Mouse (Mus musculus): ENCODE measurements at regions not wholly inside any gene's neighbourhood (a gene's known extent, or its start where the extent isn't known, plus 50 kb on each side); places are given as distances from the start of the nearest gene placed in this dataset.

DNA sequence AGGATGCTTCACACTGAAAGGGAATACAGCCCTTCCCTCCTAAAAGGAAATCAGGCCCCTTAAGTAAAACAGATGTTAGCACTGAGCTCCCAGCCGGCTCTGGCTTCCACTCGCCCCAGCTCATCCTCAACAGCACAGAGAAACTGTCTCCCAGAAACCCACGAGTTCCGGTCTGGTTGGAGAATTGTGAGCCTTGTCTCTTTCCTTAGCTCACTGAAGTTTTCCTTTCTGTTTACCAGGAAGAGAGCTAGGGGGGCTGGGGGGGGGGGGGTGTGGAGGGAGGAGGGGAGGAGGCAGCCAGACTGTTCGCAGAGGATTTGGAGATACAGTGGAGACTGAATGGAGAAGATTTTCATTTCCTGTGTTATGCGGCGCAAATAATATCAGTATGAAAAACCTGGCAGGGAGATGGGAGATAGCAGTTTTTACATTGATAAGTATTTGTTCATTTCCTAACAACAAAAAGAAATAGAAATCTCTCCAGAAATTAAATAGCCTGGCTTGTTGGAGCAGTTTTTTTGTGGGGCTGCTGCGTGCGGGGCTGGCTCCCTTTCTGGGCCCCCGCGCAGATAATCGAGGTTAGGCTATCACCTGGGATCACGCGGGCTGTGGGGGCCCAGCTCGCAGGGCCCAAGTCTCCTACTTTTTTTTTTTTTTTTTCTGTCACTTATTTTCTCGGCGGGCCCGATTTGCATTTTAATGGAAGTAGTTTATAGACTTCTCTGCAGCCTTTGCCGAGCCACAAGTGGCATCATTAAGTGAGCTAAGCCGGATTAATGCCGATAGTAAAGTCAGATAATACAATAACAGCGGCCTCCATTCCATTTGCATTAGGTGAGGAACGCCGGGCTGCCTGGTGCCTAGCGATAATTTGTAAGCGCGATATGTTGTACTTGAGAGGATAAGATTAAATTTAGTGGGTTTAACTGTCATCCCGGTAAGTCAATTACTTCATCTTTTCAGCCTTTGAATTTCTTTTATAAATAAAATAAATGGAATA lies 235.5 kb downstream of the Insig2 start:
- H3K36me3 ChIP-seq (ENCODE audit: control insufficient read depth, insufficient read depth, low read length), result no peaks in the 10 kb centered on the region
- no peaks in the 10 kb centered on the region; the same call in none of the 2 replicates for H3K4me1 ChIP-seq (ENCODE audit: control insufficient read depth, insufficient read depth, low read length)
- H3K4me3 ChIP-seq (ENCODE audit: control insufficient read depth, low read depth, low read length), result peak overlapping the region; percentile 74
- TF ChIP-seq POLR2A (IDR thresholded peaks at IDR 0.05; ENCODE audit: control insufficient read depth, low read depth, low read length), result no peak
- TF ChIP-seq CTCF (IDR thresholded peaks at IDR 0.05; ENCODE audit: control insufficient read depth, insufficient read depth, insufficient replicate concordance, low read depth, low read length), result no peak
- H3K27ac ChIP-seq (ENCODE audit: control insufficient read depth, insufficient read depth, low read depth, low read length), result peak overlapping the region; percentile 76
- H3K27me3 ChIP-seq (ENCODE audit: control insufficient read depth, insufficient read depth, low read length), result no peaks in the 10 kb centered on the region

DNA sequence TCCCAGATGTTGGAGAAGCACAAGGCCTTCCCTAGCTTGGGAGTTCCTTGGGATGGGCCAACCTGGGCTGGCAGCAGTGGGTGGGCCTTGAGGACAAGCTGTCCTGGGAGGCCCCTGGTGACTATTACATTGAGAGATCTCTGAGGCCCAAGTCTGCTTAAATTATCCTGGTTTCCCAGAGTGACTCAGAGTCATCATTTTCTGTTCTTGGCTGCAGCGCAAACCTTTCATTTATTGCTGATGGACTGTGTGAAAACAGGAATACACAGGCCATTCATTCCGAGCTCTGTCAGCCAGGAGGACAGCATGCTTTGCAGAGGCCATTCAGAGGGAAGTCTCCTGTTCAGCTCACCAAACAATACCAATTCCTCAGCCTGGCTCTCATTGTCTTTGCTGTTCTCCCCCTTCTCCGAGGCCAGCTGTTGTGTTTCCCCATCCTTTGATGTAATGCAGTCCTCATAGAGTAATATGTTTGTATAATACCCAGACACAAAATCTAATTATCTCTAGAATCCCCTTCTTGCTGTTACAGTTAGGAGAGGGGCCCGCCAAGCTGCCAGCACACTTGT lies 220.5 kb downstream of the Insig2 start:
- no peaks in the 10 kb centered on the region for H3K27me3 ChIP-seq (ENCODE audit: control insufficient read depth, insufficient read depth, low read length)
- no peaks in the 10 kb centered on the region for H3K36me3 ChIP-seq (ENCODE audit: control insufficient read depth, insufficient read depth, low read length)
- no peak overlapping the region for H3K27ac ChIP-seq (ENCODE audit: control insufficient read depth, insufficient read depth, low read depth, low read length)
- no peak overlapping the region for H3K4me3 ChIP-seq (ENCODE audit: control insufficient read depth, low read depth, low read length)
- no peaks in the 10 kb centered on the region for H3K4me1 ChIP-seq (ENCODE audit: control insufficient read depth, insufficient read depth, low read length)
- no peak for TF ChIP-seq CTCF (IDR thresholded peaks at IDR 0.05; ENCODE audit: control insufficient read depth, insufficient read depth, insufficient replicate concordance, low read depth, low read length)
- TF ChIP-seq POLR2A (IDR thresholded peaks at IDR 0.05; ENCODE audit: control insufficient read depth, low read depth, low read length), result no peak

DNA sequence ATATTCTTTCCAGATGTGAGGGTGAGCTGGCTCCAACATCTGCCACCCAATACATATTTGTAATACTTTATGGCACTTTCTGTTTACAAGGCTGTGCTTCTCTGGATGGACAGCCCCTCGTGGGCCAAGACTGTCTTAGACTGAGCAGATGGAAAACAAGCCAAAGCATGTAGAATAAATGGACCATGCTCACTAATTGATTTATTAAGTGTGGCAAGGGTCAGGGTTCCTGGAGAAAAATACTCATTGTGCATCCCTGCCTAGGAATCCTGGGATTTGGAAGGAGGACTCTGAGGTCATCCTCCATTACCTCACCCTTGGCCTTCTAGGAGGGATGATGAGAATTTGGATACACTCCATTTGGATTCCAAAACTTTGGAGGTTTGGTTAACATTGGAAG lies 219.9 kb downstream of the Insig2 start:
- Histone ChIP-seq H3K27ac (ENCODE audit: control insufficient read depth, insufficient read depth, low read depth, low read length) (no peak overlapping the region), H3K27me3 (ENCODE audit: control insufficient read depth, insufficient read depth, low read length) (no peaks in the 10 kb centered on the region), H3K4me3 (ENCODE audit: control insufficient read depth, low read depth, low read length) (no peak overlapping the region), H3K36me3 (ENCODE audit: control insufficient read depth, insufficient read depth, low read length) (no peaks in the 10 kb centered on the region), H3K4me1 (ENCODE audit: control insufficient read depth, insufficient read depth, low read length) (no peaks in the 10 kb centered on the region)
- TF ChIP-seq POLR2A (IDR thresholded peaks at IDR 0.05; ENCODE audit: control insufficient read depth, low read depth, low read length) (no peak), CTCF (IDR thresholded peaks at IDR 0.05; ENCODE audit: control insufficient read depth, insufficient read depth, insufficient replicate concordance, low read depth, low read length) (no peak)

DNA sequence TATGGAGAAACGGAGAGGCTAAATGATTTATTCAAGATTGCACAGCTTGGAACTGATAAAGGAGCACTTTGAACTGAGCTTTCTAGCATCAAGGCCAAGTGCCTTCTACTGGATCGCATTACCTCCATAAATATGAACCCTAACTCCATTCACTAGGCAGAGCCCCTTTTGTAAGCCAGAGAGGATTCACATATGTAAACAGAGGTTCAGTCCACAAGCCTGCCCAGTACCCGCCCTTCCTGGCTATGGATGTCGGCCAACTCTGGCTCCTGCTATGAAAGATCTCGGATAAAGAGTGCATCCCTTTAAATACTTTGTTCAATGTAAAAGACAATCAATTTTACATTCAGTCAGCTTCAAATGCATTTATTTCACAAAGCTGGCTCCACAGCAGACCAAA lies 215.8 kb downstream of the Insig2 start:
- no peaks in the 10 kb centered on the region for H3K4me1 ChIP-seq (ENCODE audit: control insufficient read depth, insufficient read depth, low read length)
- no peak overlapping the region for H3K4me3 ChIP-seq (ENCODE audit: control insufficient read depth, low read depth, low read length)
- no peaks in the 10 kb centered on the region for H3K27me3 ChIP-seq (ENCODE audit: control insufficient read depth, insufficient read depth, low read length)
- no peak overlapping the region for H3K27ac ChIP-seq (ENCODE audit: control insufficient read depth, insufficient read depth, low read depth, low read length)
- no peaks in the 10 kb centered on the region for H3K36me3 ChIP-seq (ENCODE audit: control insufficient read depth, insufficient read depth, low read length)
- no peak for TF ChIP-seq CTCF (IDR thresholded peaks at IDR 0.05; ENCODE audit: control insufficient read depth, insufficient read depth, insufficient replicate concordance, low read depth, low read length)
- TF ChIP-seq POLR2A (IDR thresholded peaks at IDR 0.05; ENCODE audit: control insufficient read depth, low read depth, low read length), result no peak

GRCm38 (mm10) chr1:121123436-121123835 lies 209.0 kb downstream of the Insig2 start:
- no peaks in the 10 kb centered on the region for H3K27me3 ChIP-seq (ENCODE audit: control insufficient read depth, insufficient read depth, low read length)
- no peaks in the 10 kb centered on the region for H3K4me1 ChIP-seq (ENCODE audit: control insufficient read depth, insufficient read depth, low read length)
- H3K27ac ChIP-seq (ENCODE audit: control insufficient read depth, insufficient read depth, low read depth, low read length), result no peak overlapping the region
- no peak overlapping the region for H3K4me3 ChIP-seq (ENCODE audit: control insufficient read depth, low read depth, low read length)
- TF ChIP-seq CTCF (IDR thresholded peaks at IDR 0.05; ENCODE audit: control insufficient read depth, insufficient read depth, insufficient replicate concordance, low read depth, low read length) (no peak), POLR2A (IDR thresholded peaks at IDR 0.05; ENCODE audit: control insufficient read depth, low read depth, low read length) (no peak)
- H3K36me3 ChIP-seq (ENCODE audit: control insufficient read depth, insufficient read depth, low read length), result no peaks in the 10 kb centered on the region

- H3K36me3 ChIP-seq (ENCODE audit: control insufficient read depth, insufficient read depth, low read length), result no peaks in the 10 kb centered on the region
- H3K27ac ChIP-seq (ENCODE audit: control insufficient read depth, insufficient read depth, low read depth, low read length), result no peak overlapping the region
- H3K4me3 ChIP-seq (ENCODE audit: control insufficient read depth, low read depth, low read length), result no peak overlapping the region
- no peaks in the 10 kb centered on the region for H3K4me1 ChIP-seq (ENCODE audit: control insufficient read depth, insufficient read depth, low read length)
- TF ChIP-seq CTCF (IDR thresholded peaks at IDR 0.05; ENCODE audit: control insufficient read depth, insufficient read depth, insufficient replicate concordance, low read depth, low read length), result no peak
- TF ChIP-seq POLR2A (IDR thresholded peaks at IDR 0.05; ENCODE audit: control insufficient read depth, low read depth, low read length), result no peak
- no peaks in the 10 kb centered on the region for H3K27me3 ChIP-seq (ENCODE audit: control insufficient read depth, insufficient read depth, low read length)
Measured at GRCm38 (mm10) chr1:121136284-121136683, 196.1 kb downstream of the Insig2 start.

GRCm38 (mm10) chr1:121136846-121137245 lies 195.5 kb downstream of the Insig2 start:
- H3K4me3 ChIP-seq (ENCODE audit: control insufficient read depth, low read depth, low read length), result no peak overlapping the region
- TF ChIP-seq CTCF (IDR thresholded peaks at IDR 0.05; ENCODE audit: control insufficient read depth, insufficient read depth, insufficient replicate concordance, low read depth, low read length) (no peak), POLR2A (IDR thresholded peaks at IDR 0.05; ENCODE audit: control insufficient read depth, low read depth, low read length) (no peak)
- H3K4me1 ChIP-seq (ENCODE audit: control insufficient read depth, insufficient read depth, low read length), result no peaks in the 10 kb centered on the region
- no peaks in the 10 kb centered on the region for H3K36me3 ChIP-seq (ENCODE audit: control insufficient read depth, insufficient read depth, low read length)
- H3K27ac ChIP-seq (ENCODE audit: control insufficient read depth, insufficient read depth, low read depth, low read length), result no peak overlapping the region
- H3K27me3 ChIP-seq (ENCODE audit: control insufficient read depth, insufficient read depth, low read length), result no peaks in the 10 kb centered on the region
